Mouse (Mus musculus): Measurements from ENCODE around the gene Pidd1. TPM values are rescaled to one million over a fixed set of nuclear protein-coding genes. Genes with fewer than 3 reads are reported as not detected.
"Not testable (repeated sequence)": the region's sequence is repeated elsewhere in the genome, so short reads cannot be mapped to it uniquely, and the experiment has no call there.

Gene Pidd1
- total RNA-seq, 2 experiments from 2014 or later: 2.4 to 7.3 TPM

DNA sequence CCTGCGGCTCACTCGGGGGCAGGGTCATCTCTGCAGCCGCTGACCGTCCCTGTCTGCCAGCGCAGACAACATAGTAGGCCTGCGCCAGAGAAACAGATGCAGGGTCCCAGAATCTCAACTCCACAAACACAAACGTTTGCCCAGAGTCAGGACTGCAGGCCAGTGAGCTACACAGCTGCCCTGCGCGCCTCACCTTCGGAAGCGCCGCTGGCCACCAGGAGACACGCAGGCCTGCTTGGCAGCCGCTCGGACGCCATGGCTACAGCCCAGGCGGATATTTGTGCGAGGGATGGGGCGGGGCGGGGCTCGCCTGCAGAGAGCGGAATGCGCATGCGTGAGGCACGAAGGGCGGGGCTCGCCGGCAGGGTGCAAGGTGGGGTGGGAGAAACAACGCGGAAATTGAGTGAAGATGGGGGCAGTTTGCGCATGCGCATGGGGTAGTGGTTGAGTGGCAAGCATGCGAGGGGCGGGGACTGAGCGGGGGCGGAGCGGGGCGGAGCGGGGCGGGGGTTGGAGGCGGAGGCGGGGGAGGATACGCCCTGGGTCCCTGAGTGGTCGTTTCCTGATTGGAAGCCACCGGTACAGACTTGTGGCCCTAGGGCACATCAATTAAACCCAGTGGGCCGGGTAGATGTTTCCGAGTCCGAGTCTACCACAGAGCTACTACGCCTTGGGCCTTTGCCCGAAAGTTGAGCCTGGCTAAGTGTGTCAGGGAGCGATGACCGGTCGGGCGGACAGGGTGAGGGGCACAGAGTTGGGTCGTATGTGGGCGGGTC, 29.8 kb downstream of the Pidd1 start, which contains the start of gene Gatd1:
Gene Gatd1, minus strand, starts transcription at position 328 of the 776 bp plus-strand sequence.
- DNase-seq: peak; percentile 100

DNA sequence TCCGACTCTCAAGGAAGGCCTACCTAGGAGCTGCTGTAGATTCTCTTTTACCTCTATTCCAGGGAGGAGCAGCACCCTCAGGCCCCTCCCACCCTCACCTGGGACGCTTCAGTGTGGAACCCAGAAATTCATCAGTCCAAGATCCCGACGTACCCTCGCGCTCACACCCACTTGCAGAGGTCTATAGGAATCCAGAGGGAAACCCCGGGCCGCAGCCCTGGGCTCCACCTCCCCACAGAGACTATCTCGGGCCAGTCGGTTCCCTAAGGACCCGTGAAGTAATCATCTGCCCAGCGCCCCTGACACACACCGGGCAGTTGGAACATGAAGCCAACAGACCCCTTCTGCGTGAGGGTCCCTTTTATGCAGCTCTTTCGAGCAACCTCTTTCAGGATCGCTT, 30.5 kb downstream of the Pidd1 start:
- peak; percentile 30 for DNase-seq

DNA sequence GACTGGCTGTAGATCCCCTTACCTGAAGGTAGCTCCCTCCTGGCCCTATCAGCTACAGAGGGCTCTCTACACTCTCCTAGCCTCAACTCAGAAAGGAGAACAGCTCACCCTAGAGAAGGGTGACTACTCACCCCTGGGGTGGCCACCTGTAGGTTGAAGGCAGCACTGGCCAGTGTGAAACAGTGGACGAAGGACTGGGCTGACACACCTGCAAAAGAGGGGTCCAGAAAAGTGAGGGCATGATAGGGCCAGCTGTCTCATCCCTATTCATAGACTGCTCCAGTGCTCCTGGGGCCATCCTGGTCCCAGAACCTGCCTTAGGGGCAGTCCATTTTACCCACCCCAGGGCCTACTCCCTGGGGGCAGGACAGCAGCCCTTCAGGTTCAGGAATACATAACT, 32.2 kb downstream of the Pidd1 start:
- no peak for DNase-seq

DNA sequence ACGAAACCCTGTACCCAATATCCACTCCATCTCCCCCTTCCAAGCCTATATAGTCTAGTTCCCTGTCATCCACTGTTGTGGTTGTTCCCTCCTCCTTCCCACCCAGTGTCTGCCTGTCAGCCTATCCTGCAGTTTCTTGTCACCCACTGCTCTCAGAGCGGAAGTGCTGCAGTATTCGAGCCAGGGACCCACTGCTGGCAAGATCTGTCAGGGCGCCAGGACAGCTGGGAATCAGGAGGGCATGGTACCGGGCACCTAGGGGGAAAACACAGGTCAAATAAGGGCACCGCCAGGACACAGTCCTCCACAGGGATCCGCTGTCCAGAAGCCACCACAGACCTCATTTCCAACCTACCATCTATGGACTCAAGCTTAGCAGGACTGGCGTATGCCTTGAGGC, 33.2 kb downstream of the Pidd1 start:
- no peak for DNase-seq

DNA sequence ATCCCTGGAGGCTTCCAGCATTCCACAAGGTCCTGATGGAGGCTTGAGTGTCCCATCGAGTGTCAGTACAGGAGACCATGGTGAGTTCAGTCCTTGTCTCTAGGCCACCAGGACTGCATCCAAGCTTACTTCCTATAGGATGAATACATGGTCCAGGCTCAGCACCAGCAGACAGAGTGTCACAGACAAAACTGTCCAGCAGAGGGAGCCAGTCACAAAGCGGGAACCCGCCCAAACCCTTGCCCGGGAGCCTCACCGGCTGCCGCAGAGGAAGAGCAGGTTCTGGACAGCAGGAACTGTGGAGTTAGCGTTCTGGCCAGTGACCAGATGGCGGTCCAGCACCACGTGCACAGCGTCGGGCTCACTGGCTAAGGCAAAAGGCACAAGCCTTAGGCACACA, 35.0 kb downstream of the Pidd1 start:
- peak; percentile 95 for DNase-seq

DNA sequence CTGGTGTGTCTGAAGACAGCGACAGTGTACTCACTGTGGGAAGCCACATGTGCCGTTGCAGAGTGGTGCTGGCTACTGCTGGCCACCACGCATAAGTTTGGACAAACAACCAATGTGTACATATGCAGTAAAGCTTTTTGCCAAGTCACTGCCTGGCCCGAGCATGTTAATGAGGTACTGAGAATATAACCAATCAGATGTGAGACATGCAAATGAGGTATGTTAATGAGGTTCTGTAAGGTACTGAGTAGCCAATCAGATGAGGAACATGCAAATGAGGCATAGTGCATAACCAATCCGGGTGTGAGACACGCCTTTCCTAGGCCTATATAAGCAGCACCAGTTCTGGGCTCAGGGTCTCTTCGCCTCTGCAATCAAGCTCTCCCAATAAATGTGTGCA, 36.2 kb downstream of the Pidd1 start:
- DNase-seq: not testable (repeated sequence)

DNA sequence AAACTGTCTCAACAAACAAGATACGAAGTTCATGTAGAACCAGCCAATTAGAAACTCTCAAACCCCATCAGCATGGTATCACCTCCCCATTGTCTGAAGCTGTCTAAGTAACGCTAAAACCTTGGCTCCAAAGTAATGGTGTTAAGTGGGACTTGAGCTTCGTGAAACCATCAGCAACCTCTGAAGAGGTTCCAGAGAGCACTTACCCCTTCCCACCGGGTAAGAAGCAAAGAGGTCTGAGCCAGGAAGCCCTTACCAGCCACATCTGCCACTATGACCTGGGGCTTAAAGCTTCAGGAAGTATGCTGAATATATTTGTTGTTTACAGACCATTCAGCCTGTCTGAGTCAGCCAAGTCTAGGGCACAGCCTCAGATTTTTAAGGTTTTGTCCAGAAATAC, 38.4 kb downstream of the Pidd1 start:
- no peak for DNase-seq

DNA sequence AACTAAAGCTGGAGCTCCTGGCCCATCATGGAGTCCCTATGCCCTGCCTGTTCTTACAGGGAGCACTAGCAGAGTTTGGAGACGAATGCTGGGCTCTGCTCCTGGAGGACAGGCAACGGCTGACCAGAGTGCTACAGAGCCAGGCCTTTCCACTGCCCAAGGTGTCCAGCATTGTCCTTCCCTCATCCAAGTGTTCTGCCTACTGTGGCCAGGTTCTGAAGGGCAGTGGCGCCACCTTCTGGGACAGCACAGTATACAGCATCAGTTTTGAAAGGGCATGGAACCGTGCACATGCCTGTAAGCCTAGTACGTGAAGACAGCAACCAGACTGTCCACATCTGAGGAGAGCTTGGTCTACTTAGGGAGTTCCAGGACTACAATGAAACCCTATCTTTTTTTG, 40.5 kb downstream of the Pidd1 start:
- DNase-seq: peak; percentile 78

DNA sequence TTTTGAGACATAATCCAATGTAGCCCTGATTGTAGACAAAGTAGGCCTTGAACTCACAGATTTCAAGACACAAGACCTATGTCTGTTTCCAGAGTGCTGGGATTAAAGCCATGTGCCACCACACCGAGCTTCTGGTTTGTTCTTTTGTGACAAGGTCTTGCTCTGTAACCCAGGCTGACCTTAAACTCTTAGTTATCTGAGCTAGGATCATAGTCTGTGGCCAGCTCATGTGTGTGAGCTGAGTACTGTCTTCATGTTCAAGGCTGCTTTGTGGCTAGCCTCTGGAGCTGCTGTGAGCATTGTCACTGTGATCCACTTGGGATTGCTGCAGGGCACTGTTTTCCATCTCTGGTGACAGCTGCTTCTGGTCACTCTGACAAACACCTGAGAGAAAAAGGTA, 48.5 kb downstream of the Pidd1 start:
- no peak for DNase-seq

DNA sequence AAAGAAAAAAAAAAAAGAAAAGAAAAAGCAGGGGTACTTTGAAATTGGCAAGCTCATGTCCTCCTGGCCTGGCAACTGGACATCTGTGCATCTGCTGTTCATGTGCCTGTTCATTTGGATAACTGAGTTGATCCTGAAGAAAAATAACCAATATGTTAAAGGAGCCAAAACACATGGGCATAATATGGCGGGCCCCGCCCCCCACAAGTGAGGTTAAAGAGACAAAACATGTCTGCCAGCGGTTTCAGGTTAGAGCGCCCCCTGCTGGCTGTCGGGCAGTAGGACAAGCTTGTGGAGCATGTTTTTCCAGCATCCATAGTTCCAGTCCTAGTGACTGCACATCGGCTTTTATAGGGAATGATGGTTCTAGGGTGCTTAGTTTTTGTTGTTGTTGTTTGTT, 49.1 kb downstream of the Pidd1 start:
- DNase-seq: peak; percentile 86

DNA sequence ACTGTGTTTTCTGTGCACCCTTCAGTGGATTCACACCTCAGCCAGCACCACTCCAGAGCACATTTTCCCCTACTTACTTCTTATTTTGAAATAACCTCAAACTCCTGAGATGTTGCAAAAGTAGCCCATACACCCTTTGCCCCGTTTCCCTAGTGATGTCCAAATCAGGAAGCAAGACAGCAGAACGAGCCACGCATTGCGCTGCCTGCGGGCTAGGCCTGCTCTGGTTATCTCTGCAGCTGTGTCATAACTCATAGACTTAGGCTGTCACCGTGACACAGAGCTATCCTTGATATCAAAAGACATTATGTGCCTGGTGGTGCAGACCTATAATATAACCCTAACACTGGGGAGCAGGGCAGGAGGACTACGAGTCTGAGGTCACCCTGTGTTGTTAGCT, 49.7 kb downstream of the Pidd1 start:
- DNase-seq: peak; percentile 66

DNA sequence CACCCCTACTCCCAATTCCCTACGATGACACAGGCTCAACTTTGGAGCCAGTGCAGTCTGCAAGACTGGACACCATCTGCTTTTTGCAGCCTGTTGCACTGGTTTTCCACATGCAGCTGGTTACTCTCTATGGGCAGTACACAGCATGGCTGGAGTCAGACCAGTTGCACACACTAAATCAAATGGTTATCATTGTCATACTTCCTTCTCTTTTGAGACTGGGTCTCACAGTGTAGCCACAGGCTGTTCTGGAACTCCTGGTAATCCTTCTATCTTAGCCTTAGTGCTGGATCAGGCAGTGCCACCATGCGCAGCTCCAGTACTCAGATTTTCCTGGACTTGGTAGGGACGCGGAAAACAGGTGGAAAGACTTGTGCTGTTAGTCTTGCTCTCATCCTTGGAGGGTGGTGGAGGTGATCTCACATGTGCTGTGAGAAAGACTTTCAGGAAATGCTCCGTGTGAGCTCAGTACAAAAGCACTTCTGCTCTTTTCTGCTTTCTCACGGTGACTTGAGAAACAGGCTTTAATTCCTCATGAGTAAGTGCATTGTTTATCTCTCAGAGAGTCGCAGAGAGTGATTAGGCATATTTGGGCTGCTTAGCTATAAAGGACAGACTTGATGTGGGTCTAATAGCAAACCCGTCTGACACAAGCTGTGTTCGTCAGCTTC, 51.1 kb downstream of the Pidd1 start:
- DNase-seq: no peak

DNA sequence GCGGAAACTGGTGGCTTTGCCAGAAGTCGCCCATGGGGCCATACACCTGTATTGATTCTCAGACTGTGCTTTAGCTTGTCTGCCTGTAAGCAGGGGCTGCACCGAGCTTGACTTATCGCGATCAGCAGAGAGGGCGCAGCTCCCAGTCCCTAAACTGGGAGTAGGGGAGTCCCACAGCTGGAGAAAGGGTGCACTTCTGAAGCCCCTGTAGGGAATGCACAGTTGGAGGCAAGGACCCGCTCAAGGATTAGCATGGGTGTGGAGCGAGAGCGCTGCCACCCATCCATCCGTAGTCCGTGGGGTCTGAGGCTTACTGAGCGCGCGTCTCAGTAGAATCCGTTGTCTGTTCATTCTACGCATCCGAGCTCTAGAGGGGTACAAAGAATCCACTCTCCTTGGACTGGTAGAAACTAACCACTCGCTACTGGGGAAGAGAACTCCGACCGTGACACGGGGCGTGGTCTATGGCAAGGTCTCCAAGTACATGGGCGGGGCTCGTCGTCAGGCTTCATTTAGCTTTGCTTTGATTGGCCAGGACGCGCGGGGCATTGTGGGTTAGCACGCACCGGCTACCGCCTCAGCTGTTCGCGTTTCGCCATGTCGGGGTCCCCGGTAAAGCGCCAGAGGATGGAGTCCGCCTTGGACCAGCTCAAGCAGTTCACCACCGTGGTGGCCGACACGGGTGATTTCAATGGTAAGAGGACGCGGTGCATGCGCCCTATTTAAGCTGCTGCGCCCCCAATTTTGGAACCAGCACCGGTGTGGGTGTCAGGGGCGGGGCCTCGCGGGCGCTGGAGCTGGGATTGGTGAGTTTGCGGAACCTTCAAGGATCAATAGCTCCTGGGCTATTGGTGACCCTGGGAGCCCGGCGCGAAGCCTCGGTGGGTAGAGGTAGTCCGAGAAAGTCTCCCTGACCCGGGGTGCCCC, 51.9 kb downstream of the Pidd1 start, which contains the start of gene Taldo1:
Gene Taldo1, plus strand, starts transcription at position 575 of the 927 bp plus-strand sequence.
- peak; percentile 98 for DNase-seq

DNA sequence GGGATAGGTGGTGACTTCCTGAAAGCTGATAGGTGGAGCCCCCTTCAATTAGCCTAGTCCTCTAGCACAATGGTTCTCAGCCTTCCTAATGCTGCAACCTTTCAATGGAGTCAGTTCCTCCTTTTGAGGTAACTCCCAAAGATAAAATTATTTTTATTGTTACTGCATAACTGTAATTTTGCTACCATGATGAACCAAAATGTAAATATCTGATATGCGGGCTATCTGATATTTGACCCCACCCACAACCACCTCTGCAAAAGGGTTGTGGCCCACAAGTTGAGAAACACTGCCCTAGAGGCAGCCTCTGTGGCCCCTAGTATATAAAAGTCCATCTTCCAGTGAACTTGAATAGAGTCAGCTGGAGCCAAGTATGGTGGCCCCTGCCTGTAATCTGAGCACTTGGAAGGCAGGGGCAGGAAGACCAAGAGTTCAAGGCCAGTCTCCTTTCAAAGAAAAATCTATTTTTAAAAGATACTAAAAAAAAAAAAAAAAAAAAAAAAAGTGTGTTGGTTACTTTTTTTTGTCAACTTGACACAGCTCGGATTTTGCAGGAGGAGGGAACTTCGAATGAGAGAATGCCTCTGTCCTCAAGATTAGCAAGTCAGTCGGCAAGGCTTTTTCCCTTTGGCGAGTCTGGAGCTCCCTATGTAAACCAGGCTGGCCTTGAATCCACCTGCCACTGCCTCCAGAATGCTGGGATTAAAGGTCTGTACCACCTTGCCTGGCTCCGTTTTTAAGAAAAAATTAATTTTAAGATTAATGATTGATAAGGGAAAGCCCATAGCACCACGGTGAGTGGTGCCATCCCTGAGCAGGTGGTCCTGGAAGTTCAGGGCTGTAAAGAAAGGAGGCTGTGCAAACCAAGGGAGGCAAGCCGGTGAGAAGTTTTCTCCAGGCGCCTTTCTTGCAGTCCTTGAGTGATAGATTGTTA, 53.2 kb downstream of the Pidd1 start:
- DNase-seq: no peak

DNA sequence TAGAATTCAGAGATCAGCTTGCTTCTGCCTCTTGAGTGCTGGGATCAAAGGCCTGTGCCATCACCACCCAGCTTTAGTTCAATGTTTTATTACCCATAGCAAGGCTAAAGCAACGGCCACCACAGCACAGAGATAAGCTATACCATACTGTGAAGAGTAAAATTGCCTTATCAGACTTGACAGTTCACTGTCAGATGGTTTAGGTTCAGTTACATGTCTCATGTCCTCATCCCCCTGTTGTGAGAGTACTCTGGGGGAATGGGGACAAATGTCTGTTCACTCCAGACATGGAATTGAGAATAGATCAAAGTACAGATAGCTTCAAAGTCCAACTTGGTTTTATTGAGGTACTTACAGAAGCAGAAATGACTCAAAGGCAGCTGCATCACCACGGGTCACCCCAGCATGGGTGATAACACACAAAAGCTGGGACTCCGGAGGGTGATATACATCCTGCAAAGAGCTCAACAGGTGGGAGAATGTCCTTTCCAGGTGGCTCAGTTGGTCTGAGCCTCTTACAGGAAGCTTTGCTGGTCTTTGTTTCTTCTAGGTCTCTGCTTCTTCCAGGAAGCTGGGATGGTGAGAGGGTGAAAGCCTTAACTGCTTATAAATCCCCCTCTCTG, 55.2 kb downstream of the Pidd1 start:
- DNase-seq: no peak

Other genes starting within 250 kb of the Pidd1 start
- 1 to 10 TPM; 6.8 to 8.6 TPM for gene Lrrc56, start 249.9 kb downstream of the Pidd1 start, total RNA-seq (2021)
- gene Lmntd2, start 229.9 kb downstream of the Pidd1 start, total RNA-seq (2021): under 1 TPM; 0.27 to 0.55 TPM
- 1 to 10 TPM; 6.5 to 7.8 TPM for gene Rassf7, start 228.2 kb downstream of the Pidd1 start, total RNA-seq (2021)
- 10 to 100 TPM; 69.9 to 75.3 TPM for gene Phrf1, start 215.2 kb downstream of the Pidd1 start, total RNA-seq (2021)
- 1 to 10 TPM; 3.7 to 4.8 TPM for gene Irf7, start 177.5 kb downstream of the Pidd1 start, total RNA-seq (2021)
- 1 to 10 TPM; 5.6 to 6.9 TPM for gene Cdhr5, start 167.2 kb downstream of the Pidd1 start, total RNA-seq (2021)
- 1 to 10 TPM; 2.8 to 3.2 TPM for gene Sct, start 164.9 kb downstream of the Pidd1 start, total RNA-seq (2021)
- under 1 TPM in 1 of 2 experiments, not detected in 1; 0.36 TPM for gene Drd4, start 152.0 kb downstream of the Pidd1 start, total RNA-seq (2021)
- gene Deaf1, start 116.3 kb downstream of the Pidd1 start, total RNA-seq (2021): 10 to 100 TPM; 39.9 to 59.2 TPM
- gene Tmem80, start 116.3 kb downstream of the Pidd1 start, total RNA-seq (2021): 10 to 100 TPM; 22.1 to 31.6 TPM
- gene Eps8l2, start 105.1 kb downstream of the Pidd1 start, total RNA-seq (2021): 1 to 10 TPM; 4.6 to 7.1 TPM
- 100 to 1,000 TPM; 466 to 479 TPM for gene Taldo1, start 51.8 kb downstream of the Pidd1 start, total RNA-seq (2021)
- 10 to 100 TPM; 26.2 to 39.2 TPM for gene Gatd1, start 29.9 kb downstream of the Pidd1 start, total RNA-seq (2021)
- 1 to 10 TPM; 2.5 to 6.4 TPM for gene Cend1, start 14.5 kb downstream of the Pidd1 start, total RNA-seq (2021)
- gene Slc25a22, start 6.1 kb downstream of the Pidd1 start, total RNA-seq (2021): 10 to 100 TPM; 60.2 to 74.3 TPM
- 1,000 to 10,000 TPM; 1,282 to 1,421 TPM for gene Rplp2, start 3.3 kb upstream of the Pidd1 start, total RNA-seq (2021)
- gene Pnpla2, start 11.2 kb upstream of the Pidd1 start, total RNA-seq (2021): 1,000 to 10,000 TPM; 1,181 to 1,292 TPM
- 10 to 100 TPM; 16.8 to 19.6 TPM for gene Cracr2b, start 17.1 kb upstream of the Pidd1 start, total RNA-seq (2021)
- gene Cd151, start 23.4 kb upstream of the Pidd1 start, total RNA-seq (2021): 100 to 1,000 TPM; 184 to 198 TPM
- 10 to 100 TPM; 58.3 to 59.7 TPM for gene Polr2l, start 31.1 kb upstream of the Pidd1 start, total RNA-seq (2021)
- 10 to 100 TPM; 53.8 to 57.1 TPM for gene Tspan4, start 31.2 kb upstream of the Pidd1 start, total RNA-seq (2021)
- gene Chid1, start 95.8 kb upstream of the Pidd1 start, total RNA-seq (2021): 10 to 100 TPM; 45.6 to 54.2 TPM
- 10 to 100 TPM; 68.5 to 70.2 TPM for gene Ap2a2, start 118.1 kb upstream of the Pidd1 start, total RNA-seq (2021)
- gene Muc6, start 211.3 kb upstream of the Pidd1 start, total RNA-seq (2021): under 1 TPM in 1 of 2 experiments, not detected in 1; 0.06 TPM
- 1 to 10 TPM; 1.8 to 1.9 TPM for gene Muc2, start 246.3 kb upstream of the Pidd1 start, total RNA-seq (2021)